Mouse (Mus musculus): ENCODE measurements at regions not wholly inside any gene's neighbourhood (a gene's known extent, or its start where the extent isn't known, plus 50 kb on each side); places are given as distances from the start of the nearest gene placed in this dataset.
A peak's percentile ranks its signal among the peaks of the same experiment; 100 is the strongest.

DNA sequence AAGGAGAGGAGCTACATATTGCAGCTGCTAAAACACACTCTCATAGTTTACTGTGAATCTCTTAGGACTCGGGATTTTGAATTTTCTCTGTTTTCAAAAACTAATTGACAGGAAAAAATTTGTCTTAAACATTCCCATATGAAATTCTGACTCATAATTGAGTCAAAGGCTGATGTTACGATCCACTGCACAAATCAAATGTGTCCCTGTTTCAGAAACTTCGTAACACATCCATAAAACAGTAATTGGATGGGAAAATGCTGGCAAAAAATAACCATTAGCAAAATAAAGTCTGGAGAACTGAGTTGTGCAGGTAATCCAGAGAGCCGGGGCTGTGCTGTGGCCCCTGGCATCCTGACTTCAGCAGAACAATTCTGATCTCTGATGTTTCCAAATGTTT lies 79.1 kb upstream of the 1700024P04Rik start:
- Histone ChIP-seq H3K4me1 (ENCODE audit: control insufficient read depth, insufficient read depth, low read length) (peaks cover 11% of the 10 kb centered on the region), H3K4me3 (ENCODE audit: insufficient read depth, low read length) (no peak overlapping the region), H3K27ac (ENCODE audit: insufficient read depth, low read length) (peak overlapping the region; percentile 87)
- no peak for TF ChIP-seq CTCF (IDR thresholded peaks at IDR 0.05; ENCODE audit: borderline replicate concordance, insufficient read depth, low read length)

DNA sequence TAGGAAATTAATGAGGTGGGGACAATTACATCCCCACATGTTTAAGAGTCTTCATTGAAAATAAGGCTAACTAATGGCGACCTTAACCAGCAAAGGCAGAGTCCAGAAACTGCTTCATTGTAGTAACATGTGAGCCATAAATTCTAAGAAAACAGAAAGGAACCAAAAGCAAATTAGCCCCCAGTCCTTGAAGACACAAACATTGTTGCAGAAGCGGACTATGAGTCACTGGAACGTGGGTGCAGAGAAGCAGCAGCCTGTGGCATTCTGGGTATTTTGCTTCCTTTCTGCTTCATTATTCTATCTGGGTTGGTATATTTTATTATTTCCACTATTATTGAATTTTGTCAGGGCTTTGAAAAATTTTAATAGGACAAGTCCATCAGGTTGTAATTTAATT lies 78.6 kb upstream of the 1700024P04Rik start:
- TF ChIP-seq POLR2A (IDR thresholded peaks at IDR 0.05; ENCODE audit: low read depth, low read length) (no peak), CTCF (IDR thresholded peaks at IDR 0.05; ENCODE audit: borderline replicate concordance, insufficient read depth, low read length) (no peak)
- Histone ChIP-seq H3K27ac (ENCODE audit: insufficient read depth, low read length) (peak overlapping the region; percentile 95), H3K4me3 (ENCODE audit: insufficient read depth, low read length) (no peak overlapping the region), H3K4me1 (ENCODE audit: control insufficient read depth, insufficient read depth, low read length) (peaks cover 12% of the 10 kb centered on the region)

DNA sequence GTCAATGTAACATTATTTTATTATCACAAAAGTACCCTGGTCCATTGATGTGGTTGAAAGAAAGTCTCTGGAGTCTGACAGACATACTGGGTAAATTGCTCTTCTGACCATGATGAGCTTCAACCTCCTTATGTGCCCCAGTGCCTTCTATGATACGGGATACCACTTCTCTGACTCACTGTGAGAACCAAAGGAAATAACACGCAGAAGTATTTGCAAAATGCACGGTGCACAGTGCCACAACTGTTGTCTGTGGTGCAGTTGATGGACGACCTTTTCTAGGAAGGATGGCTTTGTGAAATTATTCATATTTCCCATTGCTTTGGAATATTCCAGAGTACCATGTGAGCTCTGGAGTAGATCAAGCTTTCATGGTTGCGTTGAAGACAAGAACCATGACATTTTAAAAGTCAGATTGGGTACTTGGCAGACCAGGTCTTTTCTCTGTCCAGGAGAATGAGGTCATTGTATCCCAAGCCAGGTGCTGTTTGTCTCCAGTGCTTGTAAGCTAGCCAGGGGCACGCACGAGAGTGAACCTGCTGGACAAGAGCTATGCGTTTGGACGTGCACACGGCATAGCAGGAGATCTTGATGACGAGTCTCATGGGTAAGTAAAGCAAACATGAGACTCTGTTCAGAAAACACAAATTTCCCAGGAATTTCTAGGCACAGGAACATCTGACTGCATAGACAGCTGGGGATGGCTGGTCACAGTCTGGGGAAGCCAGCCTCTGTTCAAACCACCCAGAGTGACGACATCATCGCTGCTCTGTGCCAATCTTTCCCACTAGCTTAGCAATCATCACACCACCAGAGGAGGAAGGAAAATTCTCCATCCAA lies 74.0 kb upstream of the 1700024P04Rik start:
- no peak overlapping the region for H3K27ac ChIP-seq (ENCODE audit: insufficient read depth, low read length)

DNA sequence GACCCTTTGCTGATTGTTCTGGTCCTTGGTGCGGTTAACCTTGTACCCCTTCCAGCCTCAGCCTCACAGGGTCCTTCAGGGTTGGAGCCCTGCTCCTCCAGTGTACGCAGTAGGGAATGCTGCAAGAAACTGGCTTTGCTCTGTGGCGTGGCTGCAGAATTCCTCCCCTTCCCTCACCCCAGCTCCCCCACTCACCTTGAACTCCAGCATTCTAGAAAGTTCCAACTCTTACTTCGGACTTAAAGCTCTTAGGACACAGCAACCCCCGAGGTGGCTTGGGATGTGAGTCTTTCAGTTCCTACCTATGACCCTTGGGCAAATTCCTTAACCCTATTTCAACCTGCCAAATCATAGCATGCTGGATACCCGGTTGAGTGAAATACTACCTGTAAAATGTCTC lies 73.3 kb upstream of the 1700024P04Rik start:
- TF ChIP-seq CTCF (IDR thresholded peaks at IDR 0.05; ENCODE audit: borderline replicate concordance, insufficient read depth, low read length), result no peak
- no peak for TF ChIP-seq POLR2A (IDR thresholded peaks at IDR 0.05; ENCODE audit: low read depth, low read length)
- peaks cover 8% of the 10 kb centered on the region for H3K4me1 ChIP-seq (ENCODE audit: control insufficient read depth, insufficient read depth, low read length)
- no peak overlapping the region for H3K4me3 ChIP-seq (ENCODE audit: insufficient read depth, low read length)
- no peak overlapping the region for H3K27ac ChIP-seq (ENCODE audit: insufficient read depth, low read length)

More for the DNA sequence above, 74.0 kb upstream of the 1700024P04Rik start:
- no peak for TF ChIP-seq CTCF (IDR thresholded peaks at IDR 0.05; ENCODE audit: borderline replicate concordance, insufficient read depth, low read length)
- H3K4me1 ChIP-seq (ENCODE audit: control insufficient read depth, insufficient read depth, low read length), result peaks cover 8% of the 10 kb centered on the region
- H3K4me3 ChIP-seq (ENCODE audit: insufficient read depth, low read length), result no peak overlapping the region

DNA sequence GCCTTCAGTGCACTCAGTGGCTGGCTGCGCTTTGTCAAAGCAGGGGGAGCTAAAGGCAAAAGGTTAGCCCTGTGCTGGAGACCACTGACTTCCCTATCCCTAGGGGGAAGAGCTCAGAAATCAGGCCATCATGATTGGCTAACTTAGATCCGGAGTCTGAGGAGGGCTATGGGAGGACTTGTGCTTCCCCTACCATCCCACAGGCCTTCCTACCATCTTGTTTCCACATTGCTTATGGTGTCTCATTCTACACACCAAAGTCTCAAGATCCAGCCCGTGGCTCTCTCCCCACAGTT lies 72.9 kb upstream of the 1700024P04Rik start:
- Histone ChIP-seq H3K4me3 (ENCODE audit: insufficient read depth, low read length) (no peak overlapping the region), H3K4me1 (ENCODE audit: control insufficient read depth, insufficient read depth, low read length) (peaks cover 8% of the 10 kb centered on the region), H3K27ac (ENCODE audit: insufficient read depth, low read length) (no peak overlapping the region)
- TF ChIP-seq POLR2A (IDR thresholded peaks at IDR 0.05; ENCODE audit: low read depth, low read length) (no peak), CTCF (IDR thresholded peaks at IDR 0.05; ENCODE audit: borderline replicate concordance, insufficient read depth, low read length) (no peak)

DNA sequence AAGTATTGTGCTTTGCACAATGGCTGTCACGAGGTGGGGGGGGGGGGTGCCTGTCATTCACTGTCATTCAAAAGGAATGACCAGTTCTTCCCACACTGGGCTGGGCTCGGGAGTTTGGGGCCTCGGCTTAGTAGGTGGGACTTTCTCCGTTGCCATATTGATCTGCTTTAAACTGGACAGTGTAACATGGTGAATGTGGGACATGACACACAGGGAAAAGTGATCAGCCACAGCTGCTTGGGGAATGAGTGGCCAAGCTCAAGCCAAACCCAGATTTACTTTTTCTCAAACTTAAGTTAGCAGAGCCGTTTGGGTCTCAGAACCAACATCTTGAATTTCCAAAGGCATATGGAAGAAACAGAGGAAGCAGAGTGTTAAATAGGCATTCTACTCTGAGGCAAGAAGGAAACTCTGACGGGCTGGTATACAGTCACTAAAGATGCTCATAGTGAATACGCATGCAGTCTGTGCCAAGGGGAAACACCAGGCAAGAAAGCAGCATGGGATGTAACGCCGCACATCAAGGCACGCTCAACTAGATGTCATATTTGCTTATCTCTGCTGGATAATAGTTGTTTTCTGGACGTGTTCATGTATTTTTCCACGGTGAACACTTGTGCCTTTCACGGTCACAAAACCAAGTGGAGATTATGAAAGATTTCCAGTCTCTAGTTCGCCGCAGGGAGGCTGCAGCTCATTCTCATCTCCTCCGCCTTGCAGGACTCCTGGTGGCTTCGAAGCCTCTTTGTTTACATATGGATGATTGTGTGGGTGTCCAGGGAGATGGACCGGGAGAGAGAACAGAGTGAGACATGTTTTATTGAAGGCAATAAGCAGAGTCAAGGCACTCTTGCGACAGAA lies 72.3 kb upstream of the 1700024P04Rik start:
- Histone ChIP-seq H3K4me1 (ENCODE audit: control insufficient read depth, insufficient read depth, low read length) (peaks cover 8% of the 10 kb centered on the region), H3K27ac (ENCODE audit: insufficient read depth, low read length) (no peak overlapping the region), H3K4me3 (ENCODE audit: insufficient read depth, low read length) (no peak overlapping the region)
- TF ChIP-seq CTCF (IDR thresholded peaks at IDR 0.05; ENCODE audit: borderline replicate concordance, insufficient read depth, low read length) (no peak), POLR2A (IDR thresholded peaks at IDR 0.05; ENCODE audit: low read depth, low read length) (no peak)

DNA sequence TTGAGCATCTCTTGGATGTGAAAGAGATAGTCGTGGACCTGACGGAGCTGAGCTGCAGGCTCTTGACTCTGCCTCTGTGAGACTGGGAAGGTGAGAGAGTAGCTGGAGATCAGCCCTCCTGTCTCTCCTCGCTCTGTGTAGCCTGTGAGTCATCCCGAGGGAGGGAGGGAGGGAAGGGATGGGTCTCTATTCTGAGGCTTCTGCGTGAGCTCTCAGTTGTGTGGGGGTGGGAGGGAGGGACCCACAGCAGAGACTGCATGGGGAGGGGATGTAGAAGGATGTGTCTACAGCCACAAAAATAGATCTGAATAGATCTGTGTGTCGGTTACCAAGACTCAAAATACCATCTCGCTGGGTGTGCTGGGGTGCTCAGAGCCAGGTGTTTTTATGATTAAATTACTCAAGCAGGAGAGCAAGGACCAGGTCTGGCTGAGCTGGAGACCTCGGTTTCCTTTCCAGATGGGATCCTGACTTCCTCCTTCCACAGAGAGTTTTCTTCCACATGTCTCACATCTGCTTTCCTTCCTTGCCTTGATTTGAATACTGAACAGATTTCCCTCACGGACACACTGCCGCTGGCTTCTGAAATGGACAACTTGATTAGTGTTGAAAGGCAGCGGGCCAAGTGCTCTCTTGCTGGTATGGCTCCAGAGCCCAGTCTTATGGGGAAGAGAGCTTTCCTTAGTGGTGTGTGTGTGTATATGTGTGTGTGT lies 71.4 kb upstream of the 1700024P04Rik start:
- Histone ChIP-seq H3K4me1 (ENCODE audit: control insufficient read depth, insufficient read depth, low read length) (peaks cover 8% of the 10 kb centered on the region), H3K4me3 (ENCODE audit: insufficient read depth, low read length) (no peak overlapping the region), H3K27ac (ENCODE audit: insufficient read depth, low read length) (peak overlapping the region; percentile 74)
- no peak for TF ChIP-seq POLR2A (IDR thresholded peaks at IDR 0.05; ENCODE audit: low read depth, low read length)

DNA sequence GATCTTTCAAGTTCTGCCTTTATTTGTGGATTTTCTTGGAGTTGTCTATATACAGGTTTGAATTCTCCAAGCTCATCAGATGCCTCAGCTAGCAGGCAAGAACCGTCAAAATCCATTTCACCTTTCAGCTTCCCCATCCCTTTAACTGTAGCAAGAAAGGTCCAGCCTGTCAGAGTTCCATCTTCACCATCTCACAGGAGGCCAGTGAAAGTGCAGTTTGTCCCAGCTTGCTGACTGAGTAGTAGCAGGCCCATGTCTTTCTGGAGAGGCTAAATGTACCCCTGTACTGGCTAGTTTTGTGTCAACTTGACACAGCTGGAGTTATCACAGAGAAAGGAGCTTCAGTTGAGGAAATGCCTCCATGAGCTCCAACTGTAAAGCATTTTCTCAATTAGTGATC lies 67.7 kb upstream of the 1700024P04Rik start:
- Histone ChIP-seq H3K4me1 (ENCODE audit: control insufficient read depth, insufficient read depth, low read length) (peaks cover 3% of the 10 kb centered on the region; the same call in 1 of the 2 replicates), H3K27ac (ENCODE audit: insufficient read depth, low read length) (no peak overlapping the region), H3K4me3 (ENCODE audit: insufficient read depth, low read length) (no peak overlapping the region)
- TF ChIP-seq POLR2A (IDR thresholded peaks at IDR 0.05; ENCODE audit: low read depth, low read length), result no peak
- no peak for TF ChIP-seq CTCF (IDR thresholded peaks at IDR 0.05; ENCODE audit: borderline replicate concordance, insufficient read depth, low read length)

DNA sequence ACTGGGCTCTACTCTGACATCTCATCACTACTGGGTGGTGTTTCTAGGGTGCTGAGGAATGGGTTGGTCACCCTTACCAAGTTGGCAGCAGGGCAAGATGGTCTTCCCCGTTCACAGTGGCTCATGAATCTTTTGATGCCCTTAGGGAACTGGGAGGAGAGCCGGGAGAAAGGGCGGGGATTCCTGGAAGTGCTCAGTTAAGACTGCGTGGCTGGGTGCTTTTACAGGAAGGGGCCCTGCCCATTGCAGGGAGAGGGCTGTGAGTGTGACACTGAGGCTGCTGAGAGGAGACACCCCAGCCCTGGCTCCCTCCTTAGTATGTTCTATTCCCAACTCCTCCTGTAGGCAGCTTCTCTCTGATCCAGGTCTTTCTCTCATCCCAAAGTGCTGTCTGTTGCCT lies 65.3 kb upstream of the 1700024P04Rik start:
- TF ChIP-seq CTCF (IDR thresholded peaks at IDR 0.05; ENCODE audit: borderline replicate concordance, insufficient read depth, low read length), result no peak
- TF ChIP-seq POLR2A (IDR thresholded peaks at IDR 0.05; ENCODE audit: low read depth, low read length), result no peak
- Histone ChIP-seq H3K4me3 (ENCODE audit: insufficient read depth, low read length) (no peak overlapping the region), H3K4me1 (ENCODE audit: control insufficient read depth, insufficient read depth, low read length) (no peaks in the 10 kb centered on the region), H3K27ac (ENCODE audit: insufficient read depth, low read length) (no peak overlapping the region)

Measured in embryonic fibroblast, embryonic 13.5 days (primary cell).